Mouse (Mus musculus) cerebellum, postnatal 25 days (tissue): Measurements from ENCODE around the gene Trp53rkb.

Experiments
- DNase-seq, 2 experiments: peaks; one replicate each; pipeline ENCODE4 v3.0.0; 2021; ENCODE audit warnings: mixed read lengths in 2 of 2

Gene Trp53rkb

DNA sequence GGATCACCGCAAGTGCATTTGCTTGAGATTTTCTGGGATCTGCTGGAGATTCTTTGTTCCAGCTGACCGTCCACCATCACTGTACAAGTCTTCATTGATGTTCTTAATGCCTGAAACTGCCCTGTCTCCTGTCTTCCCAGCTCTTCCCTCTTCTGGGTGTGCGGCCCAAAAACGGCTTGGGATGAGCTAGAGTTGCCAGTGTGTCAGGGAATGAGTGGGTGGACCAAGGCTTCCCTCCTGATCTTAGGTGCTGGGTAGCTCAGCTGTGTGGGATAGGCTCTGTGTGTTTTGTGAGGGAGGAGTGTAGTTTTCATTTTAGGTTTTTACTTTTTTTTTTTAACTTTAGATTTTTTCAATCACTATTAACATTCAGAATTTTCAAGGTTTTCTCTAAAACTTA lies 42.5 kb downstream of the Trp53rkb start:
- DNase-seq, result no peak

DNA sequence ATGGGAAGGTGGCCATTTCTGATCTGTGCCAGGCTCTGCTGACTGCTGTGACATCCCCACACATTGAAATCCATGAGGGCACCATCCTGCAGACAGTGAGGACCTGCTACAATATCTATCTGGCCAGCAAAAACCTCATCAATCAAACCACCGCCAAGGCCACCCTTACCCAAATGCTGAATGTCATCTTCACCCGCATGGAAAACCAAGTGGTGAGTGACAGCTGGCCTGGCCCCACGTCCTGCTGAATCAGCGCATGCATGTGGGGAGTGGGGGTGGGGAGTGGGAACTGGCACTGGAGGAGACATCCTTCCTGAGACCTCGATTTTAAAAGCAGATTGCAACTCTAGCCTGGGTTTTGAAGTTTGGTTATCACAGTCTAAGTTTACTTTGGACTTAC lies 43.2 kb downstream of the Trp53rkb start:
- peak in 1 of 2 experiments; percentile 27 for DNase-seq

GRCm38 (mm10) chr2:166841813-166842212 lies 49.5 kb downstream of the Trp53rkb start:
- no peak for DNase-seq
